8 mouse cellular contexts compared by ENCODE assay signal in genomic region chr2:131321192-131321591, GRCm38 (mm10). TPM values are rescaled to one million over a fixed set of nuclear protein-coding genes. Genes with fewer than 3 reads are reported as not detected.
DNase-seq lines count a peak whose midpoint lies in the region; ATAC-seq and TF ChIP-seq lines count a peak whose summit lies in the region.
"Not testable (repeated sequence)": the region's sequence is repeated elsewhere in the genome, so short reads cannot be mapped to it uniquely, and the experiment has no call there.

No protein-coding gene starts in this region.

- TF ChIP-seq CTCF in embryonic fibroblast, embryonic 13.5 days (IDR thresholded peaks at IDR 0.05; ENCODE audit: borderline replicate concordance, insufficient read depth, low read length); heart, postnatal 0 days (IDR thresholded peaks at IDR 0.05; ENCODE audit: low read depth); layer of hippocampus, adult 2 months (conservative IDR thresholded peaks at IDR 0.05): not testable (repeated sequence)

- H3K36me3 ChIP-seq in heart, postnatal 0 days (replicated peaks; ENCODE audit: control insufficient read depth, insufficient read depth, low read length); lung, embryonic 15.5 days: not testable (repeated sequence)

- 0 out of 2 replicates have a peak overlapping the region, but pooled peaks have one; percentile 14 for H3K27ac ChIP-seq in embryonic fibroblast, embryonic 13.5 days (ENCODE audit: insufficient read depth, low read length)
- not testable (repeated sequence) for H3K27ac ChIP-seq in heart, postnatal 0 days (ENCODE audit: low read depth)
- peak overlapping the region; percentile 79 for H3K27ac ChIP-seq in layer of hippocampus, adult 2 months
- peak overlapping the region; percentile 64; the same call in 1 of the 2 replicates for H3K27ac ChIP-seq in lung, embryonic 15.5 days

- WGBS in heart, postnatal 0 days = 18% methylated on average over 3 of the region's 3 CpGs
- WGBS in lung, embryonic 15.5 days = 19% methylated on average over 3 of the region's 3 CpGs

- H3K4me3 ChIP-seq in embryonic fibroblast, embryonic 13.5 days (ENCODE audit: insufficient read depth, low read length); heart, postnatal 0 days (ENCODE audit: low read depth, low read length); layer of hippocampus, adult 2 months; lung, embryonic 15.5 days: not testable (repeated sequence)

- not testable (repeated sequence) for H3K27me3 ChIP-seq in heart, postnatal 0 days (ENCODE audit: control insufficient read depth, insufficient read depth, low read length); lung, embryonic 15.5 days

- TF ChIP-seq EP300 in heart, postnatal 0 days (IDR thresholded peaks at IDR 0.05; ENCODE audit: low read depth) = not testable (repeated sequence)

- not testable (repeated sequence) for H3K4me1 ChIP-seq in embryonic fibroblast, embryonic 13.5 days (ENCODE audit: control insufficient read depth, insufficient read depth, low read length); heart, postnatal 0 days (ENCODE audit: control insufficient read depth, insufficient read depth); lung, embryonic 15.5 days

- not testable (repeated sequence) for H3K9ac ChIP-seq in heart, postnatal 0 days (replicated peaks; ENCODE audit: low read depth, low read length); lung, embryonic 15.5 days

- peak overlapping the region; percentile 5; the same call in 1 of the 2 replicates for H3K4me2 ChIP-seq in heart, postnatal 0 days (ENCODE audit: low read depth, low read length)
- H3K4me2 ChIP-seq in lung, embryonic 15.5 days = peak overlapping the region; percentile 15

- H3K9me3 ChIP-seq in heart, postnatal 0 days (replicated peaks; ENCODE audit: control insufficient read depth, low read length); lung, embryonic 15.5 days: not testable (repeated sequence)

- not testable (repeated sequence) for TF ChIP-seq POLR2A in embryonic fibroblast, embryonic 13.5 days (IDR thresholded peaks at IDR 0.05; ENCODE audit: low read depth, low read length)

- peak; percentile 99 for ATAC-seq in CD4-positive, CD25-positive, alpha-beta regulatory T cell, adult 4 months
- ATAC-seq in heart, postnatal 0 days (ENCODE audit: insufficient read depth, low read depth) = not testable (repeated sequence)
- peak; percentile 86; the same call in 1 of the 2 replicates for ATAC-seq in lung, embryonic 15.5 days (ENCODE audit: borderline replicate concordance, extremely low read depth, low FRiP score, low TSS enrichment)

- DNase-seq in c-Kit-positive CD71-negative TER-119-negative erythroid progenitor cells, embryonic 14.5 days (ENCODE audit: low read depth) = peak; percentile 23
- DNase-seq in heart, postnatal 0 days (ENCODE audit: low spot score) = peak; percentile 49
- peak; percentile 33 to 34 for DNase-seq in layer of hippocampus, adult 2 months (ENCODE audit: low spot score in 2 of 2)
- peak; percentile 67 for DNase-seq in naive thymus-derived CD4-positive, alpha-beta T cell, adult 2 months (ENCODE audit: low read depth)
- DNase-seq in thymus, postnatal 10 days (ENCODE audit: low spot score in 2 of 2) = peak; percentile 18 to 49

RNA-seq across cellular contexts. Expression of gene Rnf24, which starts 31.5 kb away (rescaled TPM):
- polyA plus RNA-seq in CD4-positive, CD25-positive, alpha-beta regulatory T cell, adult 4 months (2017; shearing (Covaris generic)) = 1 to 10 TPM in 1 of 2 experiments, under 1 TPM in 1; 0.76 to 1.5 TPM
- 21.6 and 25.9 TPM in 2 replicates for polyA plus RNA-seq in embryonic fibroblast, embryonic 13.5 days (2011; ENCODE audit: insufficient read length, low read depth, missing spikeins)
- 1.0 and 7.7 TPM in 2 replicates for total RNA-seq in heart, postnatal 0 days (2014; rRNA removed; ENCODE audit: low replicate concordance)
- 1.3 and 1.4 TPM in 2 replicates for polyA plus RNA-seq in heart, postnatal 0 days (2015; fragmentation: Nextera tagmentation; extraction: Ambion mirVana)
- total RNA-seq in layer of hippocampus, adult 2 months (2021) = 10 to 100 TPM; 29.3 to 31.1 TPM
- polyA plus RNA-seq in lung, embryonic 15.5 days (2015; fragmentation: Nextera tagmentation; extraction: Ambion mirVana) = 4.4 and 5.2 TPM in 2 replicates

RNA-seq across cellular contexts. Expression of gene Pank2, which starts 58.9 kb away (rescaled TPM):
- 10 to 100 TPM in 1 of 2 experiments, 1 to 10 TPM in 1; 7.7 to 12.0 TPM for polyA plus RNA-seq in CD4-positive, CD25-positive, alpha-beta regulatory T cell, adult 4 months (2017; shearing (Covaris generic))
- 65.3 and 65.4 TPM in 2 replicates for polyA plus RNA-seq in embryonic fibroblast, embryonic 13.5 days (2011; ENCODE audit: insufficient read length, low read depth, missing spikeins)
- total RNA-seq in heart, postnatal 0 days (2014; rRNA removed; ENCODE audit: low replicate concordance) = 9.6 and 44.3 TPM in 2 replicates
- polyA plus RNA-seq in heart, postnatal 0 days (2015; fragmentation: Nextera tagmentation; extraction: Ambion mirVana) = 18.1 and 19.2 TPM in 2 replicates
- 10 to 100 TPM; 56.5 to 60.2 TPM for total RNA-seq in layer of hippocampus, adult 2 months (2021)
- 37.5 and 39.6 TPM in 2 replicates for polyA plus RNA-seq in lung, embryonic 15.5 days (2015; fragmentation: Nextera tagmentation; extraction: Ambion mirVana)
